Mouse (Mus musculus) midbrain, embryonic 13.5 days (tissue): ENCODE measurements at regions not wholly inside any gene's neighbourhood (a gene's known extent, or its start where the extent isn't known, plus 50 kb on each side); places are given as distances from the start of the nearest gene placed in this dataset.

Experiments
- ATAC-seq: fragments of 200-750 bp; cut with Nextera tagmentation; 2 replicates; pipeline ENCODE4 v1.8.0; 2017; ENCODE audit warnings: mild to moderate bottlenecking, moderate TSS enrichment, moderate library complexity
- H3K27ac ChIP-seq: fragments of 300-500 bp; sonication (generic); 2 replicates; pipeline ENCODE4 v1.5.1; 2015; ENCODE audit warnings: inconsistent platforms, mild to moderate bottlenecking, moderate library complexity
- H3K27me3 ChIP-seq: fragments of 300-500 bp; sonication (generic); 2 replicates; pipeline ENCODE4 v1.6.1; 2015; ENCODE audit warnings: mild to moderate bottlenecking, inconsistent platforms
- H3K36me3 ChIP-seq: fragments of 300-500 bp; sonication (generic); 2 replicates; pipeline ENCODE4 v1.6.1; 2015; ENCODE audit warnings: mild to moderate bottlenecking, inconsistent platforms
- H3K4me1 ChIP-seq: fragments of 300-500 bp; sonication (generic); replicated peaks from 2 replicates; pipeline ENCODE4 v1.6.1; 2015; ENCODE audit warnings: inconsistent platforms
- H3K4me2 ChIP-seq: fragments of 300-500 bp; sonication (generic); replicated peaks from 2 replicates; pipeline ENCODE4 v1.6.1; 2015; ENCODE audit warnings: moderate library complexity, mild to moderate bottlenecking, inconsistent platforms
- H3K4me3 ChIP-seq: fragments of 300-500 bp; sonication (generic); replicated peaks from 2 replicates; pipeline ENCODE4 v1.5.1; 2015; ENCODE audit warnings: mild to moderate bottlenecking, inconsistent platforms
- H3K9ac ChIP-seq: fragments of 300-500 bp; sonication (generic); replicated peaks from 2 replicates; pipeline ENCODE4 v1.6.1; 2015; ENCODE audit warnings: mild to moderate bottlenecking, inconsistent platforms
- H3K9me3 ChIP-seq: fragments of 300-500 bp; sonication (generic); 2 replicates; pipeline ENCODE4 v1.6.1; 2016; ENCODE audit warnings: mild to moderate bottlenecking, inconsistent platforms
- WGBS: fragments of 180-500 bp; shearing (Covaris S2); methylation state at CpG from one replicate; pipeline ENCODE4 v1.1.7; 2015; 5-methylcytosine and 5-hydroxymethylcytosine counted together

- 0 out of 2 replicates have a peak overlapping the region, but pooled peaks have one; percentile 20 for H3K27ac ChIP-seq
- peaks cover 10% of the 10 kb centered on the region; the same call in 1 of the 2 replicates for H3K4me1 ChIP-seq
- ATAC-seq = no peak
- H3K4me3 ChIP-seq = no peak overlapping the region
- H3K4me2 ChIP-seq = no peak overlapping the region
- no peaks in the 10 kb centered on the region for H3K27me3 ChIP-seq
- 15% methylated on average over 2 of the region's 2 CpGs for WGBS
- no peaks in the 10 kb centered on the region for H3K9me3 ChIP-seq
- no peak overlapping the region for H3K9ac ChIP-seq
- H3K36me3 ChIP-seq = no peaks in the 10 kb centered on the region
Measured at GRCm38 (mm10) chr10:9210646-9211045, 324.8 kb upstream of the Sash1 start.

GRCm38 (mm10) chr10:9204096-9204495, 318.2 kb upstream of the Sash1 start:
- H3K36me3 ChIP-seq = no peaks in the 10 kb centered on the region
- H3K9ac ChIP-seq = no peak overlapping the region
- ATAC-seq = no peak
- 89% methylated on average over 8 of the region's 8 CpGs for WGBS
- H3K27ac ChIP-seq = no peak overlapping the region
- H3K4me1 ChIP-seq = peaks cover 7% of the 10 kb centered on the region; the same call in 1 of the 2 replicates
- H3K4me3 ChIP-seq = no peak overlapping the region
- H3K9me3 ChIP-seq = no peaks in the 10 kb centered on the region
- no peak overlapping the region for H3K4me2 ChIP-seq
- no peaks in the 10 kb centered on the region for H3K27me3 ChIP-seq

GRCm38 (mm10) chr10:9203323-9203722, 317.5 kb upstream of the Sash1 start:
- H3K4me3 ChIP-seq = no peak overlapping the region
- no peak for ATAC-seq
- H3K9me3 ChIP-seq = no peaks in the 10 kb centered on the region
- H3K9ac ChIP-seq = no peak overlapping the region
- H3K4me1 ChIP-seq = peaks cover 7% of the 10 kb centered on the region; the same call in 1 of the 2 replicates
- no peak overlapping the region for H3K27ac ChIP-seq
- no peaks in the 10 kb centered on the region for H3K27me3 ChIP-seq
- 93% methylated on average over 6 of the region's 6 CpGs for WGBS
- no peak overlapping the region for H3K4me2 ChIP-seq
- H3K36me3 ChIP-seq = no peaks in the 10 kb centered on the region

- Histone ChIP-seq H3K4me2 (no peak overlapping the region), H3K27me3 (no peaks in the 10 kb centered on the region), H3K27ac (no peak overlapping the region), H3K4me3 (no peak overlapping the region), H3K9ac (no peak overlapping the region), H3K9me3 (no peaks in the 10 kb centered on the region), H3K36me3 (no peaks in the 10 kb centered on the region), H3K4me1 (peaks cover 7% of the 10 kb centered on the region; the same call in 1 of the 2 replicates)
- no peak for ATAC-seq
- 65% methylated on average over 1 of the region's 1 CpGs for WGBS
Measured at GRCm38 (mm10) chr10:9202922-9203321, 317.1 kb upstream of the Sash1 start.

GRCm38 (mm10) chr10:9174997-9175396, 289.1 kb upstream of the Sash1 start:
- H3K27ac ChIP-seq = no peak overlapping the region
- no peak overlapping the region for H3K4me3 ChIP-seq
- no peaks in the 10 kb centered on the region for H3K36me3 ChIP-seq
- no peak for ATAC-seq
- no peaks in the 10 kb centered on the region for H3K9me3 ChIP-seq
- H3K4me1 ChIP-seq = no peaks in the 10 kb centered on the region
- H3K27me3 ChIP-seq = no peaks in the 10 kb centered on the region
- H3K4me2 ChIP-seq = no peak overlapping the region
- H3K9ac ChIP-seq = no peak overlapping the region
- 67% methylated on average over 3 of the region's 3 CpGs for WGBS

- Histone ChIP-seq H3K27me3 (no peaks in the 10 kb centered on the region), H3K4me3 (no peak overlapping the region), H3K9ac (no peak overlapping the region), H3K4me2 (no peak overlapping the region), H3K4me1 (peaks cover 9% of the 10 kb centered on the region), H3K27ac (no peak overlapping the region), H3K36me3 (no peaks in the 10 kb centered on the region), H3K9me3 (no peaks in the 10 kb centered on the region)
- 91% methylated on average over 2 of the region's 2 CpGs for WGBS
- ATAC-seq = no peak
Measured at GRCm38 (mm10) chr10:9173509-9173908, 287.6 kb upstream of the Sash1 start.

- Histone ChIP-seq H3K36me3 (no peaks in the 10 kb centered on the region), H3K4me1 (peaks cover 26% of the 10 kb centered on the region), H3K27me3 (no peaks in the 10 kb centered on the region), H3K9me3 (no peaks in the 10 kb centered on the region), H3K27ac (0 out of 2 replicates have a peak overlapping the region, but pooled peaks have one; percentile 41), H3K9ac (no peak overlapping the region), H3K4me2 (no peak overlapping the region), H3K4me3 (no peak overlapping the region)
- ATAC-seq = 0 out of 2 replicates have a peak, but pooled peaks have one; percentile 21
- WGBS = 42% methylated on average over 7 of the region's 7 CpGs
Measured at GRCm38 (mm10) chr10:9168725-9169124, 282.9 kb upstream of the Sash1 start.

GRCm38 (mm10) chr10:9166017-9166416, 280.1 kb upstream of the Sash1 start:
- H3K4me2 ChIP-seq = peak overlapping the region; percentile 31
- H3K27ac ChIP-seq = peak overlapping the region; percentile 75
- peak; percentile 69 for ATAC-seq
- H3K4me3 ChIP-seq = peak overlapping the region; percentile 9
- WGBS = 56% methylated on average over 12 of the region's 12 CpGs
- peaks cover 26% of the 10 kb centered on the region for H3K4me1 ChIP-seq
- H3K9ac ChIP-seq = no peak overlapping the region; the same call in 1 of the 2 replicates
- no peaks in the 10 kb centered on the region for H3K9me3 ChIP-seq
- no peaks in the 10 kb centered on the region for H3K36me3 ChIP-seq
- H3K27me3 ChIP-seq = peaks cover 13% of the 10 kb centered on the region; the same call in 1 of the 2 replicates

GRCm38 (mm10) chr10:9165598-9165997, 279.7 kb upstream of the Sash1 start:
- Histone ChIP-seq H3K4me3 (peak overlapping the region; percentile 9), H3K27ac (peak overlapping the region; percentile 75), H3K4me1 (peaks cover 26% of the 10 kb centered on the region), H3K9ac (no peak overlapping the region), H3K9me3 (no peaks in the 10 kb centered on the region), H3K4me2 (peak overlapping the region; percentile 31), H3K27me3 (peaks cover 13% of the 10 kb centered on the region; the same call in 1 of the 2 replicates), H3K36me3 (no peaks in the 10 kb centered on the region)
- ATAC-seq = peak; percentile 57
- whole genome bisulfite sequencing = 62% methylated on average over 12 of the region's 12 CpGs

- no peaks in the 10 kb centered on the region for H3K9me3 ChIP-seq
- 76% methylated on average over 7 of the region's 7 CpGs for WGBS
Measured at GRCm38 (mm10) chr10:9164333-9164732, 278.5 kb upstream of the Sash1 start.

GRCm38 (mm10) chr10:9161597-9161996, 275.7 kb upstream of the Sash1 start:
- WGBS = 97% methylated on average over 7 of the region's 7 CpGs
- H3K4me1 ChIP-seq = peaks cover 28% of the 10 kb centered on the region
- no peak for ATAC-seq

More at GRCm38 (mm10) chr10:9164333-9164732, 278.5 kb upstream of the Sash1 start:
- peaks cover 19% of the 10 kb centered on the region for H3K27me3 ChIP-seq
- H3K9ac ChIP-seq = no peak overlapping the region
- ATAC-seq = no peak
- peaks cover 25% of the 10 kb centered on the region for H3K4me1 ChIP-seq
- H3K27ac ChIP-seq = peak overlapping the region; percentile 65; the same call in 1 of the 2 replicates
- no peak overlapping the region for H3K4me3 ChIP-seq
- no peaks in the 10 kb centered on the region for H3K36me3 ChIP-seq
- H3K4me2 ChIP-seq = no peak overlapping the region

GRCm38 (mm10) chr10:9157299-9158215, 271.7 kb upstream of the Sash1 start:
- Histone ChIP-seq H3K4me2 (no peak overlapping the region), H3K36me3 (no peaks in the 10 kb centered on the region), H3K27ac (peak overlapping the region; percentile 9; the same call in 1 of the 2 replicates), H3K4me3 (no peak overlapping the region), H3K9me3 (no peaks in the 10 kb centered on the region), H3K4me1 (peaks cover 13% of the 10 kb centered on the region), H3K9ac (no peak overlapping the region), H3K27me3 (peaks cover 34% of the 10 kb centered on the region)
- 18% methylated on average over 10 of the region's 10 CpGs for WGBS
- ATAC-seq = no peak

More at GRCm38 (mm10) chr10:9161597-9161996, 275.7 kb upstream of the Sash1 start:
- Histone ChIP-seq H3K9ac (no peak overlapping the region), H3K4me3 (no peak overlapping the region), H3K36me3 (no peaks in the 10 kb centered on the region), H3K27me3 (peaks cover 24% of the 10 kb centered on the region), H3K4me2 (no peak overlapping the region), H3K27ac (no peak overlapping the region), H3K9me3 (no peaks in the 10 kb centered on the region)
